Comparison of ENCODE assay signal across 20 mouse cellular contexts in the genomic region with DNA sequence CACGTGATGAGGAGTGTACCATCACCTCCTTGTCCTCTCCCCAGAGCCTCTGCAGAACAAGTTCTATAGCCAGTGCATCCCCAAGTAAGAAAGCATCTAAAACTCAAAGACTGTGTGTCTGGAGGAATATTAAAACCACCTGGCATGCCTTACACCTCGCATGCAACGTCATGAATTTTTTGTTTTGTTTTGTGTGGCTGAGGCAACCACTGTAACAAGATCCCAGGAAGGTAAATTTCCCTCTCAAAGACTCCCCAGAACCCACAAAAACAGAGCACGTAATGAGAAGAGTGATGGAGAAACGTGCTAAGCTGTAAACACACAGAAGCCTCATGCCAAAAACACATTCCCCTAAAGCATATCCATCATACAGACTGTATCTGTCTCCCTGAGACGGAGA.
"Had no signal": no experiment of that assay in that cellular context is flagged by ENCODE, and none has a peak within 500 bp of the region (broad histone marks: within the 10 kb centered on the region; RNA-seq: fewer than 3 reads in every experiment).

No protein-coding gene starts in this region.

- H3K4me1 ChIP-seq: liver, embryonic 12.5 days; liver, embryonic 15.5 days; lung, embryonic 15.5 days; midbrain, embryonic 12.5 days; midbrain, embryonic 15.5 days; neural tube, embryonic 12.5 days; stomach, embryonic 15.5 days had no signal

- H3K27ac ChIP-seq: liver, embryonic 12.5 days; liver, embryonic 15.5 days; lung, embryonic 15.5 days; midbrain, embryonic 12.5 days; midbrain, embryonic 15.5 days; neural tube, embryonic 12.5 days; neural tube, embryonic 15.5 days; stomach, embryonic 15.5 days had no signal

- H3K9ac ChIP-seq: liver, embryonic 12.5 days; liver, embryonic 15.5 days; lung, embryonic 15.5 days; midbrain, embryonic 12.5 days; midbrain, embryonic 15.5 days; neural tube, embryonic 12.5 days; neural tube, embryonic 15.5 days; stomach, embryonic 15.5 days had no signal

- DNase-seq: kidney, adult 18-20 months; kidney, adult 9 months; kidney, postnatal 25 days; left cerebral cortex, postnatal 4 days; liver; lung, adult 18-20 months; lung, postnatal 14 days; lung, postnatal 4 days; right cerebral cortex, adult 18-20 months; right cerebral cortex, postnatal 25 days; spleen, adult 18-20 months; thymus, postnatal 25 days had no signal

- H3K4me3 ChIP-seq: liver, embryonic 12.5 days; liver, embryonic 15.5 days; lung, embryonic 15.5 days; midbrain, embryonic 12.5 days; midbrain, embryonic 15.5 days; neural tube, embryonic 12.5 days; neural tube, embryonic 15.5 days; stomach, embryonic 15.5 days had no signal

- H3K9me3 ChIP-seq: liver, embryonic 12.5 days; lung, embryonic 15.5 days; midbrain, embryonic 12.5 days; midbrain, embryonic 15.5 days; neural tube, embryonic 12.5 days; neural tube, embryonic 15.5 days; stomach, embryonic 15.5 days had no signal

- ATAC-seq: liver, embryonic 12.5 days; midbrain, embryonic 15.5 days had no signal

- H3K27me3 ChIP-seq: liver, embryonic 12.5 days; liver, embryonic 15.5 days; lung, embryonic 15.5 days; midbrain, embryonic 12.5 days; midbrain, embryonic 15.5 days; neural tube, embryonic 12.5 days; neural tube, embryonic 15.5 days; stomach, embryonic 15.5 days had no signal

- H3K4me2 ChIP-seq: liver, embryonic 12.5 days; liver, embryonic 15.5 days; lung, embryonic 15.5 days; midbrain, embryonic 12.5 days; midbrain, embryonic 15.5 days; neural tube, embryonic 12.5 days; neural tube, embryonic 15.5 days; stomach, embryonic 15.5 days had no signal

- H3K36me3 ChIP-seq: liver, embryonic 12.5 days; liver, embryonic 15.5 days; lung, embryonic 15.5 days; midbrain, embryonic 12.5 days; midbrain, embryonic 15.5 days; neural tube, embryonic 12.5 days; neural tube, embryonic 15.5 days; stomach, embryonic 15.5 days had no signal
